Mouse (Mus musculus): ENCODE data around the gene Dlx5. TPM values are rescaled to one million over a fixed set of nuclear protein-coding genes. Genes with fewer than 3 reads are reported as not detected.
A peak's percentile ranks its signal among the peaks of the same experiment; 100 is the strongest.

Dlx5 gene
- polyA plus RNA-seq, 1 experiment from 2014 or later: 0.69 TPM

DNA sequence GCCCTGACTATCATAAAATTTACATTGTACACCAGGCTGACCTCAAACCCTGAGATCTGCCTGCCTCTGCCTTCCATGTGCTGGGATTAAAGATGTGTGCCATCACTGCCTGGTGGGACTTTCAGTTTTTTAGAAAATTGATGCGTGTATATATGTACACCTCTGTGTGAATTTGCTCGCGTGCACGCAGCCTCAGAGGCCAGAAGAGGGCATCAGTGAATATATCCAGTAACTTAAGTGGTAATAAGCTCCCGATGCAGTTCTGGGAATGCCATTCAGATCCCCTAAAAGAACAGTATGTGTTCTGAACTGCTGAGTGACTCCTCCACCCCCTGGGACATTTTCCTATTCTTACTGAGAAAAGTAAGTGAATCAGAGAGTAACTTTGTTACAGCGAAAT lies 8.2 kb upstream of the Dlx5 start:
- Histone ChIP-seq H3K4me3 (ENCODE audit: low read length) (no peak overlapping the region), H3K27me3 (ENCODE audit: control insufficient read depth, insufficient read depth, low read depth, low read length) (peaks cover 14% of the 10 kb centered on the region), H3K27ac (ENCODE audit: low read length) (no peak overlapping the region), H3K36me3 (ENCODE audit: control insufficient read depth, insufficient read depth, low read length) (no peaks in the 10 kb centered on the region), H3K9ac (ENCODE audit: low read length) (no peak overlapping the region), H3K4me2 (ENCODE audit: low read depth, low read length) (no peak overlapping the region), H3K9me3 (ENCODE audit: control insufficient read depth, low read length) (no peaks in the 10 kb centered on the region), H3K4me1 (replicated peaks; ENCODE audit: control insufficient read depth, insufficient read depth, low read length) (no peaks in the 10 kb centered on the region)
- 54% methylated on average over 6 of the region's 6 CpGs for WGBS
- no peak for ATAC-seq (ENCODE audit: low read depth)

DNA sequence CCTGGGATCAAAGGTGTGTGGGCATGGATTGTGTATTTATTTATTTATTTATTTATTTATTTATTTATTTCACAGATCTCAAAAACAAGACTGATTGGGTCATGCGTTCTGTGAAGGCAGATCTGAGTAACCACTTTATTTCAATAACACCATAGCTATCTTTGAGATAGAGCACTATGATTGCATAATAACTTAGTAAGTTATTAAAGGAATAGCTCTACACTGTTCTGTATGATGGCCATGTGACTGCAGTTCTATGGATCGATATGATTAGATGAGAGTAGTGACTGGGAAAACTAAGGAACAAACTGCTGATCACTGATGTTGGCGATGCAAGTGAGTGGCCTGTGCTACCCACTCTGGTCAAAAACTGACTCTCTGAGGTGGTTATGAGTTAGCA lies 4.3 kb upstream of the Dlx5 start:
- peaks cover 47% of the 10 kb centered on the region for H3K27me3 ChIP-seq (ENCODE audit: control insufficient read depth, insufficient read depth, low read depth, low read length)
- H3K4me2 ChIP-seq (ENCODE audit: low read depth, low read length): no peak overlapping the region
- ATAC-seq (ENCODE audit: low read depth): no peak
- no peak overlapping the region for H3K27ac ChIP-seq (ENCODE audit: low read length)
- 71% methylated on average over 3 of the region's 3 CpGs for whole genome bisulfite sequencing
- H3K36me3 ChIP-seq (ENCODE audit: control insufficient read depth, insufficient read depth, low read length): no peaks in the 10 kb centered on the region
- H3K4me3 ChIP-seq (ENCODE audit: low read length): no peak overlapping the region
- peaks cover 7% of the 10 kb centered on the region for H3K4me1 ChIP-seq (replicated peaks; ENCODE audit: control insufficient read depth, insufficient read depth, low read length)
- H3K9me3 ChIP-seq (ENCODE audit: control insufficient read depth, low read length): no peaks in the 10 kb centered on the region
- H3K9ac ChIP-seq (ENCODE audit: low read length): no peak overlapping the region

DNA sequence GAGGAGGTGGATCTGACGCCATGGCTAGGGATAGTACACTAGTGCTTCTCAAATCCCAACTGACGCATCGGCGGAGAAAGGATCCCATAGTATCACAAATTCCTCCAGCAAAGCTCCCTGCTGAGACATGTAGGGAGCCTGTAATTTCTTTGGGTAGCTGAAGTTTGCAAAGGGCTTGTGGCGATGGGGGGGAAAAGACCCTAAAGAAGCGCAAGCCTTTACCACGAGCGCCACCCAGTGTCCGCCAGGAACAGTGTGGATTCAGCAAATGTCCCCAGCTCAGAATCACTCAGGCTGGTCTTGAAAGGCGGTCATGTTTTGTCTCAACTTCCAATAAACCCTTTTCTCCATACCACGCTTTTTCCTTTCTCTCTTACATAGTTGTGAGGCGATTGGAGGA lies 3.0 kb upstream of the Dlx5 start:
- ATAC-seq (ENCODE audit: low read depth): no peak; the same call in 1 of the 2 replicates

DNA sequence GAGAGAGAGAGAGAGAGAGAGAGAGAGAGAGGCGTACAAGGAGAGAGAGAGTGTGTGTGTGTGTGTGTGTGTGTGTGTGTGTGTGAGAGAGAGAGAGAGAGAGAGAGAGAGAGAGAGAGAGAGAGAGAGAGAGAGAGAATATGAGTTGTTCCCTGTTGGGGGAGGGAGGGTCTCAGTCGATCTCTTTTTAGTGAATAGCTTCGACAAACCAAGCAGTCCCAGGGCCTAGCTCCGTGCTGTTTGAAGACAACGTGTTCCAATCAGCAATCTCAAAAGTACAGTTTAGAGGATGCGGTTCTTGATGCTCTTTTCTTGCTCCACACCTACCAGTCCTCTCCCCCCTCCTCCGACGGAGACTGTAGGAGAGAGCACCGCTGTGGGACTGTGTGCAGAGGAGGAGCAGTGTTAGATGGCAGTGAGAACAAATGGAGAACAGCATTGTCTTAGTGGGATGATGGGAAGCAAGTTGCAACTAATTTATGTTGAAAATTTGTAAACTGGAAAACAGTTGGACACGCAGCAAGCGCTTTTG lies 447 bp upstream of the Dlx5 start:
- Histone ChIP-seq H3K27me3 (ENCODE audit: control insufficient read depth, insufficient read depth, low read depth, low read length) (peaks cover 73% of the 10 kb centered on the region), H3K4me3 (ENCODE audit: low read length) (peak overlapping the region; percentile 49), H3K4me2 (ENCODE audit: low read depth, low read length) (peak overlapping the region; percentile 76; the same call in 1 of the 2 replicates), H3K27ac (ENCODE audit: low read length) (no peak overlapping the region), H3K9ac (ENCODE audit: low read length) (no peak overlapping the region), H3K9me3 (ENCODE audit: control insufficient read depth, low read length) (no peaks in the 10 kb centered on the region), H3K36me3 (ENCODE audit: control insufficient read depth, insufficient read depth, low read length) (no peaks in the 10 kb centered on the region), H3K4me1 (replicated peaks; ENCODE audit: control insufficient read depth, insufficient read depth, low read length) (peaks cover 11% of the 10 kb centered on the region)
- 10% methylated on average over 10 of the region's 11 CpGs for WGBS
- no peak for ATAC-seq (ENCODE audit: low read depth)

More for the DNA sequence above, 3.0 kb upstream of the Dlx5 start:
- Histone ChIP-seq H3K9ac (ENCODE audit: low read length) (no peak overlapping the region), H3K4me2 (ENCODE audit: low read depth, low read length) (no peak overlapping the region), H3K36me3 (ENCODE audit: control insufficient read depth, insufficient read depth, low read length) (no peaks in the 10 kb centered on the region), H3K4me3 (ENCODE audit: low read length) (no peak overlapping the region), H3K27me3 (ENCODE audit: control insufficient read depth, insufficient read depth, low read depth, low read length) (peaks cover 59% of the 10 kb centered on the region), H3K9me3 (ENCODE audit: control insufficient read depth, low read length) (no peaks in the 10 kb centered on the region), H3K27ac (ENCODE audit: low read length) (no peak overlapping the region), H3K4me1 (replicated peaks; ENCODE audit: control insufficient read depth, insufficient read depth, low read length) (peaks cover 11% of the 10 kb centered on the region)
- WGBS: 4% methylated on average over 12 of the region's 12 CpGs

- H3K4me2 ChIP-seq (ENCODE audit: low read depth, low read length): peak overlapping the region; percentile 76
- H3K4me3 ChIP-seq (ENCODE audit: low read length): peak overlapping the region; percentile 49
- H3K27ac ChIP-seq (ENCODE audit: low read length): no peak overlapping the region
- H3K4me1 ChIP-seq (replicated peaks; ENCODE audit: control insufficient read depth, insufficient read depth, low read length): peaks cover 11% of the 10 kb centered on the region
- under 1% methylated on average over 30 of the region's 30 CpGs for WGBS
- no peak; the same call in 1 of the 2 replicates for ATAC-seq (ENCODE audit: low read depth)
- no peaks in the 10 kb centered on the region for H3K36me3 ChIP-seq (ENCODE audit: control insufficient read depth, insufficient read depth, low read length)
- H3K27me3 ChIP-seq (ENCODE audit: control insufficient read depth, insufficient read depth, low read depth, low read length): peaks cover 84% of the 10 kb centered on the region
- H3K9ac ChIP-seq (ENCODE audit: low read length): peak overlapping the region; percentile 39
- no peaks in the 10 kb centered on the region for H3K9me3 ChIP-seq (ENCODE audit: control insufficient read depth, low read length)
Measured at GRCm38 (mm10) chr6:6881115-6881637, 709 bp downstream of the Dlx5 start.

GRCm38 (mm10) chr6:6880361-6881114 lies 1.3 kb downstream of the Dlx5 start:
- peaks cover 11% of the 10 kb centered on the region for H3K4me1 ChIP-seq (replicated peaks; ENCODE audit: control insufficient read depth, insufficient read depth, low read length)
- no peaks in the 10 kb centered on the region for H3K9me3 ChIP-seq (ENCODE audit: control insufficient read depth, low read length)
- H3K4me3 ChIP-seq (ENCODE audit: low read length): peak overlapping the region; percentile 49
- no peak overlapping the region for H3K27ac ChIP-seq (ENCODE audit: low read length)
- ATAC-seq (ENCODE audit: low read depth): no peak
- WGBS: 2% methylated on average over 24 of the region's 24 CpGs
- H3K36me3 ChIP-seq (ENCODE audit: control insufficient read depth, insufficient read depth, low read length): no peaks in the 10 kb centered on the region
- peaks cover 91% of the 10 kb centered on the region for H3K27me3 ChIP-seq (ENCODE audit: control insufficient read depth, insufficient read depth, low read depth, low read length)
- no peak overlapping the region for H3K9ac ChIP-seq (ENCODE audit: low read length)
- H3K4me2 ChIP-seq (ENCODE audit: low read depth, low read length): peak overlapping the region; percentile 76; the same call in 1 of the 2 replicates

DNA sequence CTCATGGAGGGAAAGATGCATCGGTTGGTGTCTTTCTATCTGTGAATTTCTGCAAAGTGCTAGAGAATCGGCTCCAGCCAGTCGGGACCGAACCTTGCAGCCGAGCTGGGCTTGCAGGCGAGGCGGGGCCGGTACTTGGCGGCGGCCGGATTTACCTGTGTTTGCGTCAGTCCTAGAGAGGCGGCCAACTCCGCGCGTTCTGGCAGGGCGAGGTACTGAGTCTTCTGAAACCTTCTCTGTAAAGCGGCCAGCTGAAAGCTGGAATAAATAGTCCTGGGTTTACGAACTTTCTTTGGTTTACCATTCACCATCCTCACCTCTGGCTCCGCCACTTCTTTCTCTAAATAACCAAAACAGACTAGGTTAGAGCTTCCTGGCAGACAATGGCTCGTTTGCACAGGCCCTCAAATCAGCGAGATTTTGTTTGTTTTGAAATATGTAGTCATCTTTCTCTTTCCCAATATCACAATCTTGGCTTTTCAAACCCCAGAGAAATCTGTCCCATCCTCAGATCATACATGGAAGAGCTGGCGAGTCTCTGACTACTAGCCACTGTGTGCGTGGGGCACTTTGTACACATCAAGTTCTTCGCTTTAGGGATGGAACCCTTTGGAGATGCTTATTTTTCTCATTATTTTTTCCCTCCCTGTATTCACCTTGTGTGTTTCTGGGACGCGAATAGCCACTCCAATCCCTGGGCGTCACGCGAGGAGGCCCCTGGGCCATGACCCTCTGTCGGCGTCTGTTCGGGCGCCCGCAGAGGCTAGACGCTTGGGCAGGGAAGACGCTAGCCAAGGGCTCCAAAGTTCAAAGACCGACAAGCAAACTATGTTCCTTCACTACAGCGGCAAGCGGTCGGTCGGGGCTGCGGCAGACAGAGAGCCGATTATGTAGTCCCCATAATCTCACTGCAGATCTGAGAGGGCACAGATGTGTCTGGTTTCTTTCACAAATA lies 2.2 kb downstream of the Dlx5 start:
- 2% methylated on average over 44 of the region's 44 CpGs for WGBS
- H3K4me1 ChIP-seq (replicated peaks; ENCODE audit: control insufficient read depth, insufficient read depth, low read length): peaks cover 11% of the 10 kb centered on the region
- no peak overlapping the region for H3K4me2 ChIP-seq (ENCODE audit: low read depth, low read length)
- no peak for ATAC-seq (ENCODE audit: low read depth)
- H3K27me3 ChIP-seq (ENCODE audit: control insufficient read depth, insufficient read depth, low read depth, low read length): peaks cover 95% of the 10 kb centered on the region
- no peak overlapping the region for H3K4me3 ChIP-seq (ENCODE audit: low read length)
- H3K9me3 ChIP-seq (ENCODE audit: control insufficient read depth, low read length): no peaks in the 10 kb centered on the region
- H3K27ac ChIP-seq (ENCODE audit: low read length): no peak overlapping the region
- no peak overlapping the region for H3K9ac ChIP-seq (ENCODE audit: low read length)
- H3K36me3 ChIP-seq (ENCODE audit: control insufficient read depth, insufficient read depth, low read length): no peaks in the 10 kb centered on the region

GRCm38 (mm10) chr6:6878841-6879291 lies 3.0 kb downstream of the Dlx5 start:
- Histone ChIP-seq H3K4me3 (ENCODE audit: low read length) (no peak overlapping the region), H3K36me3 (ENCODE audit: control insufficient read depth, insufficient read depth, low read length) (no peaks in the 10 kb centered on the region), H3K27ac (ENCODE audit: low read length) (no peak overlapping the region), H3K4me1 (replicated peaks; ENCODE audit: control insufficient read depth, insufficient read depth, low read length) (peaks cover 11% of the 10 kb centered on the region), H3K9ac (ENCODE audit: low read length) (no peak overlapping the region), H3K27me3 (ENCODE audit: control insufficient read depth, insufficient read depth, low read depth, low read length) (peaks cover 97% of the 10 kb centered on the region), H3K9me3 (ENCODE audit: control insufficient read depth, low read length) (no peaks in the 10 kb centered on the region), H3K4me2 (ENCODE audit: low read depth, low read length) (no peak overlapping the region)
- WGBS: 3% methylated on average over 14 of the region's 14 CpGs
- peak; percentile 4; the same call in 1 of the 2 replicates for ATAC-seq (ENCODE audit: low read depth)

Data from lung, embryonic 16.5 days (tissue).